Mouse (Mus musculus) embryonic facial prominence, embryonic 14.5 days (tissue): Measurements from ENCODE around the gene Sgms1. TPM values are rescaled to one million over a fixed set of nuclear protein-coding genes. Genes with fewer than 3 reads are reported as not detected.
"Not testable (repeated sequence)": the region's sequence is repeated elsewhere in the genome, so short reads cannot be mapped to it uniquely, and the experiment has no call there.

Source experiments
- ATAC-seq: fragments of 200-750 bp; cut with Nextera tagmentation; 2 replicates; pipeline ENCODE4 v1.8.0; 2017; ENCODE audit warnings: low read depth, moderate number of reproducible peaks, moderate TSS enrichment
- DNase-seq: peaks from one replicate; pipeline ENCODE4 v3.0.0-alpha.2; 2015; ENCODE audit warnings: low spot score
- H3K27ac ChIP-seq: fragments of 300-500 bp; sonication (generic); replicated peaks from 2 replicates; pipeline ENCODE4 v1.5.1; 2014; ENCODE audit warnings: low read depth, mild to moderate bottlenecking, low read length, moderate library complexity
- H3K27me3 ChIP-seq: fragments of 300-500 bp; sonication (generic); replicated peaks from 2 replicates; pipeline ENCODE4 v1.6.1; 2014; ENCODE audit warnings: low read length; ENCODE audit not compliant: control insufficient read depth, insufficient read depth
- H3K36me3 ChIP-seq: fragments of 300-500 bp; sonication (generic); 2 replicates; pipeline ENCODE4 v1.6.1; 2014; ENCODE audit warnings: low read length, mixed read lengths; ENCODE audit not compliant: control insufficient read depth, insufficient read depth
- H3K4me1 ChIP-seq: fragments of 300-500 bp; sonication (generic); 2 replicates; pipeline ENCODE4 v1.6.1; 2014; ENCODE audit warnings: antibody characterized with exemption, low read length; ENCODE audit not compliant: control insufficient read depth, insufficient read depth
- H3K4me2 ChIP-seq: fragments of 300-500 bp; sonication (generic); 2 replicates; pipeline ENCODE4 v1.6.1; 2014; ENCODE audit warnings: low read depth, mild to moderate bottlenecking, low read length, moderate library complexity, mixed read lengths
- H3K4me3 ChIP-seq: fragments of 300-500 bp; sonication (generic); 2 replicates; pipeline ENCODE4 v1.5.1; 2014; ENCODE audit warnings: low read depth, mild to moderate bottlenecking, low read length
- H3K9ac ChIP-seq: fragments of 300-500 bp; sonication (generic); 2 replicates; pipeline ENCODE4 v1.6.1; 2014; ENCODE audit warnings: low read depth, mild to moderate bottlenecking, low read length, moderate library complexity, mixed read lengths
- H3K9me3 ChIP-seq: fragments of 300-500 bp; sonication (generic); 2 replicates; pipeline ENCODE4 v1.6.1; 2016; ENCODE audit warnings: low read length; ENCODE audit not compliant: control insufficient read depth
- WGBS: fragments of 180-500 bp; shearing (Covaris S2); extraction: QIAGEN DNeasy Blood & Tissue Kit; methylation state at CpG from one replicate; pipeline ENCODE4 v1.1.7; 2014; 5-methylcytosine and 5-hydroxymethylcytosine counted together
- polyA plus RNA-seq: library from polyadenylated mRNA; unstranded; fragments of >200 nt; fragmentation: Nextera tagmentation; extraction: Ambion mirVana; gene quantifications from 2 replicates; pipeline ENCODE4 v1.2.1, GENCODE M21; 2014

The Sgms1 gene
- polyA plus RNA-seq, 1 experiment from 2014 or later = 29.7 TPM

- H3K9me3 ChIP-seq = peaks cover 3% of the 10 kb centered on the region; the same call in 1 of the 2 replicates
- no peak for DNase-seq
- no peaks in the 10 kb centered on the region for H3K27me3 ChIP-seq
- WGBS = 73% methylated on average over 1 of the region's 1 CpGs
- H3K4me3 ChIP-seq = no peak overlapping the region
- no peak for ATAC-seq
- H3K27ac ChIP-seq = no peak overlapping the region
- H3K4me2 ChIP-seq = no peak overlapping the region
- no peaks in the 10 kb centered on the region for H3K4me1 ChIP-seq
- no peaks in the 10 kb centered on the region for H3K36me3 ChIP-seq
- H3K9ac ChIP-seq = no peak overlapping the region
Measured at GRCm38 (mm10) chr19:32088570-32088969, 300.9 kb downstream of the Sgms1 start.

- ATAC-seq = no peak
- no peak for DNase-seq
- 82% methylated on average over 6 of the region's 6 CpGs for WGBS
Measured at GRCm38 (mm10) chr19:32087736-32088470, 301.6 kb downstream of the Sgms1 start.

GRCm38 (mm10) chr19:32084813-32085212 is 304.7 kb downstream of the Sgms1 start:
- not testable (repeated sequence) for H3K9me3 ChIP-seq, H3K36me3 ChIP-seq, H3K9ac ChIP-seq, DNase-seq, H3K27me3 ChIP-seq, H3K4me1 ChIP-seq, ATAC-seq, H3K4me2 ChIP-seq, H3K4me3 ChIP-seq, H3K27ac ChIP-seq
- 90% methylated on average over 1 of the region's 1 CpGs for WGBS

More at GRCm38 (mm10) chr19:32087736-32088470, 301.6 kb downstream of the Sgms1 start:
- Histone ChIP-seq H3K36me3 (no peaks in the 10 kb centered on the region), H3K9ac (no peak overlapping the region), H3K4me2 (no peak overlapping the region), H3K4me1 (no peaks in the 10 kb centered on the region), H3K9me3 (peaks cover 3% of the 10 kb centered on the region; the same call in 1 of the 2 replicates), H3K27ac (no peak overlapping the region), H3K4me3 (no peak overlapping the region), H3K27me3 (no peaks in the 10 kb centered on the region)

Other genes with a start within 250 kb of the Sgms1 start
- 151 and 180 TPM in 2 replicates for gene Rpl9-ps6, start 76.9 kb upstream of the Sgms1 start, polyA plus RNA-seq
- 61.7 and 64.3 TPM in 2 replicates for gene Minpp1, start 96.1 kb upstream of the Sgms1 start, polyA plus RNA-seq
- 26.6 and 28.1 TPM in 2 replicates for gene Papss2, start 206.1 kb upstream of the Sgms1 start, polyA plus RNA-seq